Mouse (Mus musculus) CD4-positive helper T cell, adult 2 months (primary cell): ENCODE data around the gene Med19.

Source experiments
- DNase-seq: peaks from one replicate; pipeline ENCODE4 v3.0.0-alpha.2; 2012; ENCODE audit warnings: low read depth, missing footprints, low spot score

Gene Med19

GRCm38 (mm10) chr2:84677968-84678880 is at the start of gene Med19, which contains the start of gene Gm28635:
Gene Med19 (plus strand): TSS chr2:84678402.
Gene Gm28635 (minus strand): TSS chr2:84678041.
- peak; percentile 99 for DNase-seq

DNA sequence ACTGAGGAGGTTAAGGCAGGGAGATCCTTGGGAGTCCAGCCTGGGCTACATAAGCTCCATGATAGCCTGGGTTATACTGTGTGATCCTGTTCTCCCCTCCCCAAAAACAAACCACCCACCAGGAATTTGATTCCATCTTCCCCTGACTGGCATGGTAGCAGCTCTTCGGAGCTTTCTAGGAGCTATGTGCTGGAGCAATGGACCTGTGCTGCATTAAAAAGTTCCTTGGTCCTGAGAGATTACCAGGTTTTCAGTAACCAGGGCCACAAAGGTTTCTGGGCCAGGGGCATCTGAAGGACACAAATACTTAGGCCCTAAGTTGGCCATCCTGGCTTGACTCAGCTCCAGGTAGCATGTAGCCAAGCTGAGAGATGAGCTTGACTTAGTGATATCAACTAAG is 46.2 kb upstream of the Med19 start:
- no peak for DNase-seq

DNA sequence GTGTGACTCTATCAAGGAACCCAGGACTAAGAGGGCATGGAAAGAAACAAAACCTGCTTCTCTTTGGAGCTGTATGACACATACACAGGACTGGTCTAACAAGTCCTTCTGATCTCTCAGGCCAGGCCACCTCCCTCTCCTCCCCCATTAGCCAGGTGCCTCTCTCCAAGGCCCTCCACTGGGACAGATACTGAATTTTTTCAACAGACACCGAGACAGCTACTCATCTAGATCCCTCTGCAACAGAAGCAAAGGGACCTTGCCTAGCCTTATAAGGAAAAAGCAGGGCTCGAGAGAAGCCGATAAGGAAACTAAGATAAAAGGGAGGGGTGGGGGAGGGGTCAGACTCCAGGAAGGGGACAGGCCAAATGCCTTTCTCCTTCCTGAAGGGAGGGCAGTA is 45.2 kb upstream of the Med19 start:
- peak; percentile 32 for DNase-seq

- no peak for DNase-seq
These were observed 44.2 kb upstream of the Med19 start for GRCm38 (mm10) chr2:84634006-84634405.

DNA sequence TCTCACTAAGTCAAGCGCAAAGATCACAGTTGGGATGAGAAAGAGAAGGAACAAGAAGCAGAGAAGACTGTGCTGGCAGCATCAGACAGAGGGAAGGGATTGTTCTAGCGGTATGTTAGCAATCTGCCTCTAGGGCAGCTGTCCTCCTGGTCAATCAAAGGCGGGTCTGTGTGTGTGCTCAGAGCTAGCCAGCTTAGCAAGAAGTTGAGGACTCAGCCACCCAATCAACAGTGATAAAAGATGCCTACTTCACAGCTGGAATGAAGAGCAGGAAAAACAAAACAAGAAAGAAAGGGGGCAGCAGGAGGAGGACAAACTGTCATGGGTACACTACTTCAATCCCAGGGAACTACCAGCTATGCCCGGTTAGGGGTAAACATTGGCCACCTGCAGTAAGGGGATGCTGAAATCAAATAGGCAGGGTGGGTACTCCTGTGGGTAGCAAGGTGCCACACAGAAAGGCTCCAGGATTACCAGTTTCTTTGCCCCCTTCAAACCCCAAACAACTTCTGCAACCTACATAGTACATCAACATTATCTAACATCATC is 43.2 kb upstream of the Med19 start:
- DNase-seq, result no peak

DNA sequence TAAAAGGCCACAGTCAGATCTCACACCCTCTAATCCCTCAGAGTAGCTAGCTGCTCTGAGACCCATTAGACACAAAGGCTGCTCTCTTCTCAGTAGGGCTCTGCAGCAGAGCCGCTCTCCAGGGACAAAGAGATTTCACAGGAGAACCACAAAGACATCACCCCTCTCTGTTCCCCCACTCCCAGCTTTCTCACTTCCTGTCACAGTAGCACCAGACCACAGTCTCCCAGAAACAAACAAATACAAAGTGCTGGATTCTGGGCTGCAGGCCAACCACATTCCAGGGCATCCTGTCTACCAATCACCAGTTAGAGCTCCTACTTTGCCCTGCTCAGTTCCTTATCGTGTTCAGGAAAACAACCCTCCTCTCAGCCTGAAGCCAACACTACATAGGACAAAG is 42.6 kb upstream of the Med19 start:
- DNase-seq, result no peak

- DNase-seq, result no peak
These were observed 41.9 kb upstream of the Med19 start for GRCm38 (mm10) chr2:84636231-84636741.

GRCm38 (mm10) chr2:84637452-84638165 is 40.6 kb upstream of the Med19 start:
- no peak for DNase-seq

GRCm38 (mm10) chr2:84638428-84639220 is 39.6 kb upstream of the Med19 start:
- no peak for DNase-seq

DNA sequence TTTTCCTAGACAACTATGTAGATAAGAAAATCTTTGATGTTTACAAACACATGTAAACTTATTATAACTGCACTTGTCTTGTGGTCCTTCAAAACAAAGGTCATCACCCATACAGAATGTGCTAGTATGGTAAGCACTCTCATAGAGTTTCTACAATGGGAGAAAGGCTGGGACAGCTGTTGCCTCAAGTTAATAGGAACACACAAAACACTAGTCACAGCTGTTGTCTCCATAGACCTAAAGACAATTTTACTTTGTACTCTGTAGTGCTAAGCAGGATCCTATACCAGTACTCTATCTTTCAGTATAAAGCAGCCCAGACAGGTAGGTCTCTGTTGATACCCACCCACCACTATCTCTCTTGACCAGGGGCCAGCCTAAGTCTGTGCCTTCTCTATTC is 37.4 kb upstream of the Med19 start:
- no peak for DNase-seq

- no peak for DNase-seq
These were observed 32.1 kb upstream of the Med19 start for GRCm38 (mm10) chr2:84646138-84646537.

GRCm38 (mm10) chr2:84647051-84647568 is 31.1 kb upstream of the Med19 start:
- DNase-seq, result no peak

- no peak for DNase-seq
These were observed 29.8 kb upstream of the Med19 start for GRCm38 (mm10) chr2:84648369-84648768.

DNA sequence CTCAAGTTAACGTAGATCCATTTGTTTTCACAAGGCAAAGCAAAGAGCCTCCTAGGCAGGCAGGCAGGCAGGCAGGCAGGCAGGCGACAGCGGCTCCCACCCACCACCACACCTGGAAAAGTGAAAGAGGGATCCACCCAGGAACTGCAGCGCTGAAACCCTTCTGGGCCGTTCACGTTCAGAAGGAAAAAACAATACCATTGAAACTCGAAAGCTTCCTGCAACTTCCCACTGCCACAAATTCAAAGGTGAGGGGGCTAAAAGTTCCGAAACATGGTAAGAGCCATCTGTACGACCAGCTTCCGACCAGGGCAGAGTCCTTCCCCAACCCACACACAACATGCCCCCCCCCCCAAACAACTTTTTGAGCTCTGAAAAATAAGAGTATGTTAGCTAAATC is 28.5 kb upstream of the Med19 start:
- no peak for DNase-seq

DNA sequence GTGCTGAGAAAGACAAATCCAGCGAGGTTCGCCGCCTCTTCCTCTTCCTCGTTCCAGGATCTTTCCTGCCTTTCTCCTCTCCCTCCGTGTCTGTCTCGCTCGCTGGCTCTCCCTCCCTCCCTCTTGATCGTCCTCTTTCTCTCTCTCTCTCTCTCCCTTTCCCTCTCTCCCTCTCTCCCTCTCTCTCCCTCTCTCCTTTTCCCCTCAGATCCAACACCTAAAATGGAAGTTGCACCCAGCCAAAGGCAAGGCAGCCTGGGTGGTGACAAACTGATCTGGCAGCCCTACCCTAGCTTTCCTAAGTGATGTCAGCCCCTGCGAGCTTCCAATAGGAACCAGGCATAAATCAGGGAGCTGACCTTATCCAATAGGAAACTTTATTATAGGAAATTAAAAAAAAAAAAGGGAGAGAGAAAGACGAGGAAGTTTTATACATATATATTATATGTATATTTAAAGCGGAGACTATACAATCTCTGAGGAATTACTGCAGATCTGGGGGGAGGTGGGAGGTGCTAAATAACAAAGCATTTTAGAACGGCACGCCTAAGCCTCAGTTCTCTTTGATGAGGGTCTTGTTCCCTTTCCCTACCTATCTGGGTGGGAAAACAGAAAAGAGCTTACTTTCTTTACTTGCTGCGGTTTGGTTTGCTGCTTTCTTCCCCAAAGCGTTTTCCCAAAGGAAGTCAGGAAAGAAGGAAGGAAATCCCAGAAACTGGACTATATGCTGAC is 27.6 kb upstream of the Med19 start, which contains the start of gene Ctnnd1:
Gene Ctnnd1, minus strand, starts transcription at position 302 of the 732 bp plus-strand sequence.
- DNase-seq, result no peak

DNA sequence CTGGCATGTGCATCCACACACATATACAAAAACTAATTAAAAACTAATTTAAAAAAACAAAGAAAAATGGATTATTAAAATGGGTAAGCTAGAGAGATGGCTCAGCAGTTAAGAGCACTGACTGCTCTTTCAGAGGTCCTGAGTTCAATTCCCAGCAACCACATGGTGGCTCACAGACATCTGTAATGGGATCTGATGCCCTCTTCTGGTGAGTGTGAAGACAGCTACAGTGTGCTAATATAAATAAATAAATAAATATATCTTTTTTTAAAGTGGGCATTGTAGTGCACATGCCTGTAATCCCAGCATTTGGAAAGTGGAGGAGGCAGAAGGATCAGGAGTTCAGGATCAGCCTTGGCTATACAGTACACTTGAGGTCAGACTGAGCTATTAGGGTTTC is 24.8 kb upstream of the Med19 start:
- DNase-seq, result no peak

DNA sequence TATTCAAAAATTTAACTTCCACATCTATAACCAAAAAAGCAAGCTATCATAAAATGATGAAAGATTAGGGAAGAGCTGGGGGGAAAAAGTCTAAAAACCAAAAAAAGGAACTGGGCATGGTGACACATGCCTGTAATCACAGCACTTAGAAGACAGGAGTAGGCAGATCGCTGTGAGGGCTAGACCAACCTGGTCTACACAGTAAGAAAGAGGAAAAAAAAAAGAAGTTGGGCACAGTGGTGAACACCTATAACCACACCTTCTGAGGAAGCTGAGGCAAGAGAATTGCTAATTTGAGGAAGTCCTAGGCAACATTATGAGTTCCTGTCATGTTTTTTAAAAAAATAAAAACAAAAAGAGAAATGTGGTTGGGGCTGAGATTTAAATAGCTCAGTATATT is 22.3 kb upstream of the Med19 start:
- no peak for DNase-seq

DNA sequence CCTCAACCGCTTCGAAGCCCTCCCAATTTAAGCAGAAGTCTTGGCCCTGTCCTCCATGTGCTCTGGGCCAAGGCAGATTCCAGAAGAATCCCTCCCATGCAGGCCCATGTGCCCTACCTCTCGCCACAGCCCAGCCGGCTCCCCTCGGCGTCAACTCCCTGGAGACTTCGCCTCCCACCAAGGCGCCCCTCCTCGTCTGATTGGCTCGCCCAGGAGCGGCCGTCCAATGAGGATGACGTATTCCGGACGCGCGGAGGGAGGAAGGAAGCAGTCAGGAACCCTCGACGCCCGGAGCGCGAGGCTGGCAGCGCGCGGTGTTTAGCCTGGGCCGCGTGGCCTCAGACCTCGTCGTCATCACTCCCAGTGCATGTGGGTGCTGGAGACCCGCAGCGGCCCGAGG is 19.4 kb upstream of the Med19 start, which contains the start of gene Btbd18:
Gene Btbd18, plus strand, starts transcription at position 274 of the 400 bp plus-strand sequence.
- DNase-seq, result no peak

DNA sequence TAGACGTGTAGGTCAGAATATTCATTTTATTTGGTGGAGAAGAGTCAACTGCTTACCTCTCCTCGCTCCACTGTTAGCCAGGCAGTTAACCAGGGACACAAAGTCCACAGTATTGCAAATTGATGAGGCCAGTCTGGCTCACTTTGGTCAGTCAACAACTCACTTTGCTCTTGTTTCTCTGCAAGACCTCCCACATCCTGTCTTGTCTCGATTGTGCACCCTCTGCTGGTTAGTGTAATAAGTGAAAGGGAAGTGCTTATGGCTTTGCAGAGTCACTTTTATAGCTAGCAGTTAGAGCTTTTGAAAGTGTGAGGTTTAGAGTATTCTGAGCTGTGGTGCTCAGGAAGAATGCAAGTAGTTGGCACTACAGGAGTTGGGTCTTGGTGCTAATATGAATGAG is 17.9 kb upstream of the Med19 start:
- peak; percentile 67 for DNase-seq

GRCm38 (mm10) chr2:84662866-84663265 is 15.3 kb upstream of the Med19 start:
- peak; percentile 56 for DNase-seq
